Mouse (Mus musculus) bone marrow macrophage, adult 2 months (primary cell): ENCODE data around the gene Cyfip2. TPM values are rescaled to one million over a fixed set of nuclear protein-coding genes. Genes with fewer than 3 reads are reported as not detected.

ENCODE experiments used
- H3K27ac ChIP-seq: 2 replicates; pipeline ENCODE4 v1.5.1; 2012; ENCODE audit warnings: low read depth, low read length; ENCODE audit not compliant: insufficient read depth
- H3K4me1 ChIP-seq: 2 replicates; pipeline ENCODE4 v1.6.1; 2012; ENCODE audit warnings: low read length; ENCODE audit not compliant: control insufficient read depth, insufficient read depth
- H3K4me3 ChIP-seq: 2 replicates; pipeline ENCODE4 v1.5.1; 2012; ENCODE audit warnings: mild to moderate bottlenecking, low read length, moderate library complexity; ENCODE audit not compliant: insufficient read depth
- CTCF ChIP-seq: IDR thresholded peaks from 2 replicates; pipeline ENCODE4 v1.5.1; 2012; ENCODE audit warnings: low read depth, mild to moderate bottlenecking, low read length, moderate library complexity
- POLR2A ChIP-seq: IDR thresholded peaks from 2 replicates; pipeline ENCODE4 v1.6.1; 2012; ENCODE audit warnings: mild to moderate bottlenecking, low read depth, low read length, borderline replicate concordance
- polyA plus RNA-seq: library from polyadenylated mRNA; stranded (reverse); fragments of >200 nt; gene quantifications from 2 replicates; pipeline ENCODE4 v1.2.4, GENCODE M21; 2012; ENCODE audit not compliant: missing spikeins, insufficient read depth, insufficient read length

Gene Cyfip2
- 10.3 and 11.4 TPM in 2 replicates for polyA plus RNA-seq

DNA sequence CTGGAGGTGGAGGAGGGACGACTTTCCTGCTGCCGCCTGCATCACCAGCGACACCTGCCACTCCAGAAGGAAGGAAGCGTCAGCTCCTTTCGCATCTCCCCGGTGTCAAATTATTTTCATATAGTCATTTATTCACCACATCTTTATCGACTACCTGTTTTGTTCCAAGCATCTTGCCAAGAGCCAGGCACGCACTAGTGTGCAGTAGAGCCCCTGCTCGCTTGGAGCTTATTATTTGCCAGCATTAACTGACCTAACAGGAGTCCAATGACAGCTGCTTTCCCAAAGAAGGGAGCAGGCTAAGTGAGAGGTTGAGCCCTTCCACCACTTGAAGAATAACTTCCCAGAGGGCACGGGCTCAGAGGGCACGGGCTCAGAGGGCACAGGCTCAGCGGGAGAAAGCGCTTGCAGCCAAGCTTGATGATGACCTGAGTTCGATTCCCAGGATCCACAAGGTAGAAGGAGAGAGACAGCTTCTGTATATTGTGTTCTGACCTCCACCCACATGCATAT lies at the start of gene Cyfip2:
Cyfip2 (minus strand) TSS at position 337 of the 513 bp plus-strand sequence.
- Histone ChIP-seq H3K4me1 (peaks cover 57% of the 10 kb centered on the region), H3K27ac (peak within 1 kb of the TSS; percentile 57), H3K4me3 (peak within 1 kb of the TSS; percentile 91)
- TF ChIP-seq CTCF (no peak), POLR2A (no peak)

- no peak overlapping the region for H3K27ac ChIP-seq
- no peak for TF ChIP-seq CTCF
- TF ChIP-seq POLR2A: no peak
- no peaks in the 10 kb centered on the region for H3K4me1 ChIP-seq
- H3K4me3 ChIP-seq: no peak overlapping the region
These were observed 48.5 kb upstream of the Cyfip2 start for GRCm38 (mm10) chr11:46360991-46361665.

- Histone ChIP-seq H3K4me1 (no peaks in the 10 kb centered on the region), H3K4me3 (no peak overlapping the region), H3K27ac (no peak overlapping the region)
- TF ChIP-seq POLR2A (no peak), CTCF (no peak)
These were observed 45.7 kb upstream of the Cyfip2 start for GRCm38 (mm10) chr11:46358369-46358768.

DNA sequence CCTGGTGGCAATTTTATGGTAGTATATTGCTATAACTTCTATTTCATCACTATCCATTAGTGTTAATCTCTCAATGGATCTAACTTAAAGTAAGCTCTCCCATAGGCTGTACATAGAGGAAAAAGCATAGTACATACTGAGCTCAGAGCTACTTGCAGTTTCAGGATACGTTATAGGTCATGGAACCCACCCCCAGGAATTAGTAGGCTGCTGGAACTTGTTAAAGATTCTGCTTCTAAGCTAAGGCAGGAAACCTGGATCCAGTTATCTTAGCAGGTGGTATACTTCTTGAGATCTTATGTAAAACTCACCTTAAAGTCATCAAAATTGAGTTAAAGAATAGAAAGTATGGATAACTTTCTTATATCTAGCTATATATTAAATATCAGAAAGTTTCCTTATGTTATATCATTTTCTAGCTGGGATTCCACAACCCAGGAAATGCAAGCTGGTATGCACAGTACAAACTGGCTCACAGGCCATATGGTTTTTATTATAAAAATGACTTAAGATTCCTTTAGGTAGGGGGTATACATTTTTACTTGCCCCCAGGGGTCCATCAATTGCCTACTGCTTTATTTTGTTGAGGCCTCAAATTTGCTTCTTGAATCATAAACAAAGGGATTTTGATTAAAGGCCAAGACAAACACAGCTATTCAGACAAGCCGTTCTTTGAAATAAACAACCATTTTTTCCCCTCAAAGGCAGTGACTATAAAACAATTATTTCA lies 37.2 kb upstream of the Cyfip2 start:
- H3K4me1 ChIP-seq: 0 out of 2 replicates have a peak, but pooled peaks cover 3% of the 10 kb centered on the region
- H3K4me3 ChIP-seq: no peak overlapping the region
- TF ChIP-seq CTCF (no peak), POLR2A (no peak)
- no peak overlapping the region for H3K27ac ChIP-seq

DNA sequence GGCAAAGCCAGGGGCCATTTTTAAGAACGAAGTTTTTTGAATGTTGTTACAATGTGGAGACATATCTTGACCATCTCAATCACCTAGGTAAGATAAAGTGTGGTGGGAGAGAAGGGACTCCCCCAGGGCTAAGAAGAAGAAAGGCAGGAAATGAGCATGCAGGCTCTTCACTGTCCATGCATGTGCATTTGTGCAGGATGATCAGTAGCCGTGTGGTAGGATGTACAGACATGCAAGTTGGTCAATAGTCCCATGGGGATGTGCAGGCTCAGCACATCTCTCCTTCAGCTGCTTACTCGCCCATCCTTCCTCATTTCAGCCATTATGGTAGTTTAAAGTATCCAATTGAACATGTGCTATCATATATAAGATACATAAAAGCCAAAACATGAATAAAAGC lies 35.8 kb upstream of the Cyfip2 start:
- Histone ChIP-seq H3K27ac (no peak overlapping the region), H3K4me3 (no peak overlapping the region), H3K4me1 (peaks cover 10% of the 10 kb centered on the region)
- TF ChIP-seq CTCF: no peak
- TF ChIP-seq POLR2A: no peak

DNA sequence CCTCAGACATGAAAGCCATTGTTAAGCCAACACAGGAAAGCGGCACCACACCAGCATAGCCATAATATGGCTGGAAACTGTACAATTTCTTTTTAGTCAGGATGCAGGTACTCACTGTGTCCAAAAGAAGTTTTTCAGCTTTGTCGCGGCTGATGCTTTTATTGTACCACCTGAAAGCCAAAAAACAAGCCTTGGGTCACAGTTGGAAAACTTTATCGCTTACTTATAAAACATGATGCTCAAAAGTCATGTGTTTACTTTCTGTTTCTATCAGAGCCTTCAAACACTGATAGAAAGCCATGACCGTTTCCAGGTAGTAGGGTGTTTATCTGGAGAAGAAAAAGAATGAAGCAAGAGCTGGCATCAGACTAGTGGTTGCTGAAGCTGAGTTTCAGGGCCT lies 35.1 kb upstream of the Cyfip2 start:
- no peak for TF ChIP-seq POLR2A
- TF ChIP-seq CTCF: no peak

DNA sequence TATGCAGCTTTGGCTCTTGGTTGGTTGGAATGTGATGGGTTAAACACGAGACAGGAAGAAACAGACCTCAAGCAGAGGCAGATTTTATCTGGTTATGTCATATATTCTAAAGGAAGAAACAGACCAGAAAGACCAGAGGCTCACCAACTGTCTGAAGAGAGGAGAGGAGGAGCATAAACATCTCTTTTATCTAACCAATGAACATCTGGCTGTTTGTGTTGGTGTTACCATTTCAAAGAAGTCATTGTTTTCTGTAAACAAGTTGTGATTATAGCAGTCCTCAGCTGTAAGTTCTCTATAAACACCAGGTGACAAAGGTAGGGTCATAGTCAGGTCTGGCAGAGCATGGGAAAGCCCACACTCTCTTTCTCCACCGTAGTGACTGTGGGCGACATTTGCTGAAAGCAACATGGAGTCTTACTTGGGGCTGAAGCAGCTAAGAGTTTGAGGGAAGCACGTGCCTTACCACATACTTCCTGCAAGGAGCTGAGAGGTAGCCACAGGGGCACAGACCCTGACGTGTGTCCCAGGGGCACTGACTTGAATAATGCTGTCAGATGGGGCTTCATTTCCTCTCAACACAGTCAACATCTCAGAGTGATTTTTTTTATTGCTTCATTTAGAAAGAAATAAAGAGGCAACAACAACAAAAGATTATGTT lies 31.4 kb upstream of the Cyfip2 start:
- no peak overlapping the region for H3K27ac ChIP-seq
- TF ChIP-seq CTCF: no peak
- no peak for TF ChIP-seq POLR2A
- no peak overlapping the region for H3K4me3 ChIP-seq
- peaks cover 10% of the 10 kb centered on the region for H3K4me1 ChIP-seq

More for the DNA sequence above, 35.1 kb upstream of the Cyfip2 start:
- H3K4me3 ChIP-seq: no peak overlapping the region
- no peak overlapping the region for H3K27ac ChIP-seq
- peaks cover 10% of the 10 kb centered on the region for H3K4me1 ChIP-seq

DNA sequence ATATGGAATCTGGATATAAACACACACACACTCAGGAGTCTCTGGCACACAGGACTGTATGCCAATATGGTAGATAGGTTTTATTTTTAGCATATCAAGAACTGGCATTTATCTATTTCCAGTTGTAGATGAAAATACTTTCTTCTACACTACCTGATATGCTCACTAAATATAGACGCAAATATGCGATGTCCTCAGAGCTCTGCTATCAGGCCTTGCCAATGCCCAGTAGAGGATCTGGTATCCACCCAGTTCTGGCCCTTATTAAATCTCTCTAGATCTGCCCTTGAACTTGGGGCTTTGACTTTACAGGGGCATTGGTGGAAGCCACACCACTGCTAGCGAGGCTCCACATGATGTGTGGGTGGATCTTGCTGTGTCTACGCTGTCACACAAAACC lies 29.3 kb upstream of the Cyfip2 start:
- no peak overlapping the region for H3K4me3 ChIP-seq
- no peak overlapping the region for H3K27ac ChIP-seq
- H3K4me1 ChIP-seq: peaks cover 11% of the 10 kb centered on the region
- TF ChIP-seq CTCF (no peak), POLR2A (no peak)

- Histone ChIP-seq H3K4me3 (no peak overlapping the region), H3K4me1 (peaks cover 6% of the 10 kb centered on the region), H3K27ac (no peak overlapping the region)
- no peak for TF ChIP-seq CTCF
- TF ChIP-seq POLR2A: no peak
These were observed 23.4 kb upstream of the Cyfip2 start for GRCm38 (mm10) chr11:46336020-46336419.

- no peak overlapping the region for H3K27ac ChIP-seq
- peaks cover 2% of the 10 kb centered on the region for H3K4me1 ChIP-seq
- TF ChIP-seq POLR2A: no peak
- no peak for TF ChIP-seq CTCF
- H3K4me3 ChIP-seq: no peak overlapping the region
These were observed 19.6 kb upstream of the Cyfip2 start for GRCm38 (mm10) chr11:46332217-46332616.
